Mouse (Mus musculus): ENCODE measurements around the gene Jmjd1c.

DNA sequence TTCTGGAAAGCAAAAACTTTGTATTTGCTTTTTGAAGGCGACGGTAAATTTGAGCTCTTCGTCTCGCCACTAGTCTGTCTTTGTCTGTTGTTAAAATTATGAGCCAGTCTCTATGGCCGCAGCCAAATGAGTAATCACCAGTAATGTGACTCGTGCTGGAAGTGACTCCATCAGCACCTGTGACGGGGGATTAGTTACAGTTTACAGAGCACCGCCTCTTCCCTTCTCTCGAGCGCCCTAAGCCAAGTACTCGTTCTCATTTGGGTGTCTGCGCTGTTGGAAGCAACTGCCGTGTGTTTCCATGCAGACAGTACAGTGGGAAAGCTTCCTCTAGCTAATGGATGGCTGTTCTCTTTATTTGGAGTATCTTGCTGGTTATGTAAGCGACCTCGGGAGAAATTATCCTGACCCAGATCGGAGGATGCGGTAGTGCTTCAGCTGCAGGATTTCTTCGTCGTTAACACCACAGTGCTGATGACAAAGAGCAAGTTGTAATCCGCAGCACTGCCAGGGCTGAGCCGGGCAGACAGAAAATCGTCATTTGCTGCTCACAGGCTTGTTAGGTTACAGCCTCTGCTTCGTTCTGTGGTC lies 89.7 kb downstream of the Jmjd1c start:
- no peak for TF ChIP-seq CTCF (IDR thresholded peaks at IDR 0.05; ENCODE audit: control insufficient read depth, insufficient read depth, insufficient read length)
- TF ChIP-seq USF1 (IDR thresholded peaks at IDR 0.05; ENCODE audit: low read depth), result peak; percentile 24
- TF ChIP-seq MAX (IDR thresholded peaks at IDR 0.05), result no peak
- no peak for TF ChIP-seq CEBPB (IDR thresholded peaks at IDR 0.05; ENCODE audit: low read depth)
- TF ChIP-seq MYOD1 (IDR thresholded peaks at IDR 0.05; ENCODE audit: control insufficient read depth, insufficient read length, low read depth), result peak; percentile 96
